Mouse (Mus musculus): ENCODE measurements around the gene H2-M10.2. TPM values are rescaled to one million over a fixed set of nuclear protein-coding genes. Genes with fewer than 3 reads are reported as not detected.

Gene H2-M10.2
- not detected in 2 replicates for polyA plus RNA-seq (2011; ENCODE audit: insufficient read depth, insufficient read length, low read depth, missing spikeins)

GRCm38 (mm10) chr17:36286390-36286789 lies at the start of gene H2-M10.2:
TSS of gene H2-M10.2 (minus strand) at chr17:36286490.
- Histone ChIP-seq H3K9ac (ENCODE audit: low read depth, poor library complexity, severe bottlenecking) (no peak within 1 kb of the TSS), H3K9me3 (replicated peaks; ENCODE audit: control insufficient read depth, insufficient read depth, low read length, poor library complexity, severe bottlenecking) (peaks cover 3% of the 10 kb centered on the region; the same call in 1 of the 2 replicates), H3K27me3 (ENCODE audit: control insufficient read depth, insufficient read depth, low read length, poor library complexity, severe bottlenecking) (no peaks in the 10 kb centered on the region), H3K4me1 (ENCODE audit: control insufficient read depth, insufficient read depth, low read length) (no peaks in the 10 kb centered on the region), H3K36me3 (ENCODE audit: control insufficient read depth, insufficient read depth, low read length, poor library complexity, severe bottlenecking) (no peaks in the 10 kb centered on the region; the same call in 1 of the 2 replicates), H3K27ac (ENCODE audit: insufficient read depth, low read length) (no peak within 1 kb of the TSS), H3K4me3 (ENCODE audit: low read depth, low read length) (no peak within 1 kb of the TSS)
- no peak for TF ChIP-seq POLR2A (IDR thresholded peaks at IDR 0.05; ENCODE audit: insufficient read depth, low read length)
- TF ChIP-seq EP300 (IDR thresholded peaks at IDR 0.05; ENCODE audit: insufficient read depth, low read depth, low read length): no peak
- no peak for TF ChIP-seq CTCF (IDR thresholded peaks at IDR 0.05; ENCODE audit: low read depth, low read length)

- no peaks in the 10 kb centered on the region for H3K9me3 ChIP-seq (replicated peaks; ENCODE audit: control insufficient read depth, insufficient read depth, low read length, poor library complexity, severe bottlenecking)
- no peaks in the 10 kb centered on the region for H3K4me1 ChIP-seq (ENCODE audit: control insufficient read depth, insufficient read depth, low read length)
- no peak within 1 kb of the TSS for H3K27ac ChIP-seq (ENCODE audit: insufficient read depth, low read length)
- no peaks in the 10 kb centered on the region for H3K27me3 ChIP-seq (ENCODE audit: control insufficient read depth, insufficient read depth, low read length, poor library complexity, severe bottlenecking)
- no peak within 1 kb of the TSS for H3K4me3 ChIP-seq (ENCODE audit: low read depth, low read length)
- no peaks in the 10 kb centered on the region for H3K36me3 ChIP-seq (ENCODE audit: control insufficient read depth, insufficient read depth, low read length, poor library complexity, severe bottlenecking)
- H3K9ac ChIP-seq (ENCODE audit: low read depth, poor library complexity, severe bottlenecking): no peak within 1 kb of the TSS
- TF ChIP-seq CTCF (IDR thresholded peaks at IDR 0.05; ENCODE audit: low read depth, low read length) (no peak), POLR2A (IDR thresholded peaks at IDR 0.05; ENCODE audit: insufficient read depth, low read length) (no peak), EP300 (IDR thresholded peaks at IDR 0.05; ENCODE audit: insufficient read depth, low read depth, low read length) (no peak)
These were observed 39.8 kb upstream of the H2-M10.2 start, which contains the start of gene H2-M10.1 for GRCm38 (mm10) chr17:36326055-36326454. TSS of gene H2-M10.1 (minus strand) at chr17:36326155.

- Histone ChIP-seq H3K4me1 (ENCODE audit: control insufficient read depth, insufficient read depth, low read length) (no peaks in the 10 kb centered on the region), H3K9ac (ENCODE audit: low read depth, poor library complexity, severe bottlenecking) (no peak overlapping the region), H3K36me3 (ENCODE audit: control insufficient read depth, insufficient read depth, low read length, poor library complexity, severe bottlenecking) (no peaks in the 10 kb centered on the region), H3K27ac (ENCODE audit: insufficient read depth, low read length) (no peak overlapping the region), H3K27me3 (ENCODE audit: control insufficient read depth, insufficient read depth, low read length, poor library complexity, severe bottlenecking) (no peaks in the 10 kb centered on the region; the same call in 1 of the 2 replicates), H3K9me3 (replicated peaks; ENCODE audit: control insufficient read depth, insufficient read depth, low read length, poor library complexity, severe bottlenecking) (no peaks in the 10 kb centered on the region), H3K4me3 (ENCODE audit: low read depth, low read length) (peak overlapping the region; percentile 69; the same call in 1 of the 2 replicates)
- TF ChIP-seq EP300 (IDR thresholded peaks at IDR 0.05; ENCODE audit: insufficient read depth, low read depth, low read length) (no peak), POLR2A (IDR thresholded peaks at IDR 0.05; ENCODE audit: insufficient read depth, low read length) (no peak), CTCF (IDR thresholded peaks at IDR 0.05; ENCODE audit: low read depth, low read length) (no peak)
These were observed 29.5 kb upstream of the H2-M10.2 start for GRCm38 (mm10) chr17:36315689-36316253.

DNA sequence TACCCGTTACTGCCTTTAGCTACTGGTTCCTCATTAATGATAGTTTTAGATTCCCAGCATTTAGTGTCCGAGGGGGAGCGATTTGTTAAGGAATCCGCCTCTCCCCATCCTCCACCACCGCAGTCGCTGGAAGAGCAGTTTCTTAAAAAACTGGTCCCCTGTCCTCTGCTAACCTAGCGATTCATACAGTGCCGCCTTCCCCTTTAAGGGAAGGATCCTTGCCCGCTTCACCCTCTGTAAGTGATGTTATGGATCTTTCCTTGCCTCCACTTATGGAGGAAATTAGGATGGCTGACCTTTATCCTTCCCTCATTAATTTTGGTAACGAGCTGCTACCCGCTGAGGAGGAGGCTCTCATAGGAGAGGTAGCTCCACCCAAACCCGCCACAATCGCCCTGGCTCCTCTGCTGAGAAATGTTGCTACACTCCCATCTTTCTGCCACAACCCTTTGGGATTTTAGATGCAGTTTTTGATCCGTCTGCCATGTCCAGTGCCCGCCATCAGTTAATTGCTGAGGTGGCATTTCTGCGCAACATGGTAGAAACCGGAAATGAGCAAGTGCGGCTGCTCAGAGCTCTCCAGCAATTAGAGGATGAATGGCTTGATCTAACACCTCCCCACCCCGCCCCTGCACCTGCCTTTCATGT lies 28.9 kb upstream of the H2-M10.2 start:
- no peaks in the 10 kb centered on the region; the same call in 1 of the 2 replicates for H3K27me3 ChIP-seq (ENCODE audit: control insufficient read depth, insufficient read depth, low read length, poor library complexity, severe bottlenecking)
- no peak overlapping the region for H3K27ac ChIP-seq (ENCODE audit: insufficient read depth, low read length)
- no peaks in the 10 kb centered on the region for H3K9me3 ChIP-seq (replicated peaks; ENCODE audit: control insufficient read depth, insufficient read depth, low read length, poor library complexity, severe bottlenecking)
- peak overlapping the region; percentile 42 for H3K9ac ChIP-seq (ENCODE audit: low read depth, poor library complexity, severe bottlenecking)
- H3K4me3 ChIP-seq (ENCODE audit: low read depth, low read length): peak overlapping the region; percentile 69
- TF ChIP-seq POLR2A (IDR thresholded peaks at IDR 0.05; ENCODE audit: insufficient read depth, low read length) (no peak), EP300 (IDR thresholded peaks at IDR 0.05; ENCODE audit: insufficient read depth, low read depth, low read length) (no peak), CTCF (IDR thresholded peaks at IDR 0.05; ENCODE audit: low read depth, low read length) (no peak)
- H3K4me1 ChIP-seq (ENCODE audit: control insufficient read depth, insufficient read depth, low read length): no peaks in the 10 kb centered on the region
- no peaks in the 10 kb centered on the region for H3K36me3 ChIP-seq (ENCODE audit: control insufficient read depth, insufficient read depth, low read length, poor library complexity, severe bottlenecking)

GRCm38 (mm10) chr17:36314511-36314910 lies 28.2 kb upstream of the H2-M10.2 start:
- H3K36me3 ChIP-seq (ENCODE audit: control insufficient read depth, insufficient read depth, low read length, poor library complexity, severe bottlenecking): no peaks in the 10 kb centered on the region
- H3K27ac ChIP-seq (ENCODE audit: insufficient read depth, low read length): no peak overlapping the region
- no peaks in the 10 kb centered on the region for H3K4me1 ChIP-seq (ENCODE audit: control insufficient read depth, insufficient read depth, low read length)
- peak overlapping the region; percentile 42 for H3K9ac ChIP-seq (ENCODE audit: low read depth, poor library complexity, severe bottlenecking)
- no peaks in the 10 kb centered on the region; the same call in 1 of the 2 replicates for H3K27me3 ChIP-seq (ENCODE audit: control insufficient read depth, insufficient read depth, low read length, poor library complexity, severe bottlenecking)
- TF ChIP-seq CTCF (IDR thresholded peaks at IDR 0.05; ENCODE audit: low read depth, low read length) (no peak), EP300 (IDR thresholded peaks at IDR 0.05; ENCODE audit: insufficient read depth, low read depth, low read length) (no peak), POLR2A (IDR thresholded peaks at IDR 0.05; ENCODE audit: insufficient read depth, low read length) (no peak)
- H3K4me3 ChIP-seq (ENCODE audit: low read depth, low read length): no peak overlapping the region
- H3K9me3 ChIP-seq (replicated peaks; ENCODE audit: control insufficient read depth, insufficient read depth, low read length, poor library complexity, severe bottlenecking): no peaks in the 10 kb centered on the region

DNA sequence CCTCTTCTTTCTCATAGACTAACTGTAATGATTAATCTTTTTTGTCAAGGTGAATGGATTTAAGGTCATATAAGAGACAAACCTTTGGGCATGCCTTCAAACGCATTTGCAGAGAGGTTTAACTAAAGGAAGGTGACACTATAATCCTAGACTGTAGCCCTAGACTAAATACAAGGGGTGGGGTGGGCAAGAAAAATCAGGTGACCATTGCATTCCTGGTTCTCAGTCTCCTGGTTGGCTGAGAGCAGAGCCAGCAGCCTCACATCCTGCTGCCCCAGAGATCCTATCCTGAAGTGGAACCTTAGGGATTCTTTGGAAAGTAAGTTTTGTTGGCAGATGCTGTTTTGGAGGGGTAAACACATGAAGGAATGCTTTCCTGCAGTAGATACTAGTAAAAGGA lies 23.0 kb upstream of the H2-M10.2 start:
- Histone ChIP-seq H3K9me3 (replicated peaks; ENCODE audit: control insufficient read depth, insufficient read depth, low read length, poor library complexity, severe bottlenecking) (no peaks in the 10 kb centered on the region), H3K9ac (ENCODE audit: low read depth, poor library complexity, severe bottlenecking) (no peak overlapping the region), H3K4me3 (ENCODE audit: low read depth, low read length) (no peak overlapping the region), H3K27me3 (ENCODE audit: control insufficient read depth, insufficient read depth, low read length, poor library complexity, severe bottlenecking) (no peaks in the 10 kb centered on the region; the same call in 1 of the 2 replicates), H3K27ac (ENCODE audit: insufficient read depth, low read length) (no peak overlapping the region), H3K4me1 (ENCODE audit: control insufficient read depth, insufficient read depth, low read length) (no peaks in the 10 kb centered on the region), H3K36me3 (ENCODE audit: control insufficient read depth, insufficient read depth, low read length, poor library complexity, severe bottlenecking) (no peaks in the 10 kb centered on the region)
- TF ChIP-seq POLR2A (IDR thresholded peaks at IDR 0.05; ENCODE audit: insufficient read depth, low read length) (no peak), EP300 (IDR thresholded peaks at IDR 0.05; ENCODE audit: insufficient read depth, low read depth, low read length) (no peak), CTCF (IDR thresholded peaks at IDR 0.05; ENCODE audit: low read depth, low read length) (no peak)
